Mouse (Mus musculus): ENCODE data around the gene Slc24a3.

Slc24a3 gene

DNA sequence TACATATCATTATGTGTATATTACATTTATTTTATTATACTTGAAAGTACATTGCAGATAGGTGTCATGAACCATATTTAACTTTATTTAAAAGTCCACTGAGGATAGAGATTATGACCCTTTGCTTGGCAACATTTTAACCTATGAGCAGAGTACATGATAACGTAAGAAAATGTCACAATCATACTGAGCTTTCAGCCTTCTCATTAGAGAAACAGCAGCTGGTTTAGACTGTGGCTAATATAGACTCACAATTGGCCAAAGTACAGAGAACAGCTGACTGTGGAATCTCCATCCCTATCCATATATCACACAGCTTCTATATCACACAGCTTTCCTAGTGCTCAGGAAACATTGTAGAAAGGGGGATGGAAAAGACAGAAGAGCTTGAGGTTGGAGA lies 111.8 kb downstream of the Slc24a3 start:
- no peak for DNase-seq (ENCODE audit: low spot score in 2 of 2)

DNA sequence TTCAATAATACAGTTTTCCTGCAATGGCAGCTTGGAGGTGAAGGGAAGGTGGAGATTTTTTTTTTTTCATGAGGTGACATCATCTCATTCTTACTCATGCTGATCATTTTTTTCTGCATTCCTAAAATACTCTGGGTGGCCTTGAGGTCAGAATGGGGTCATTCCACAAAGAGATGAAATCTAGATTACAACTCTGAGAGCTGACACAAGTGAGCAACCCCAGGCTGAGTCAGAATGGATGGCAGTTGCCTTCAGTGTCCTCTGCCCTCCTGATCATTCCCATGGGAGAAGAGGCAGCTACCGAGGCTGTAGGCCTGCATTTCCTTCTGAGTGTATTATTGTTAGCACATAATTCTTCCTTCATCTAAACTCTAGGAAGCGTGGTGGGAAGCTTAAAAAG lies 116.2 kb downstream of the Slc24a3 start:
- DNase-seq (ENCODE audit: low spot score in 2 of 2): no peak

DNA sequence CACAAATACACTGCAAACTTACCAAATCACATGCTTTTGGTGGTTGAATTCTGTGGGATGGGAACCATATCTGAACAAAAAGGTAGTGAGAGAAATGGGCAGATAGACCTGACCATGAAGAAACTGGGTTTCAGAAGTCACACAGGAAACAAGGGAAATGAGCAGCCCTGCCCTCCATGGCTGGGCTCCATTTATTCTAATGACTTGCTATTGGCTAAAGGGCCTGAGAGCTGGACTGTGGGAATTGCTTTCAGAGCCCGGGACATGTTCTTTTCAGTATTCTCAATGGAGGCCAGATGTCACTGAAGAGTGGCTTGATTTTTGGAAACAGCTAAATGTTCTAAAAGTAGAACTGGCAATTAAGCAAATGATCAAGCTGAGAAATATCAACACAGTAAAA lies 120.9 kb downstream of the Slc24a3 start:
- no peak for DNase-seq (ENCODE audit: low spot score in 2 of 2)

DNA sequence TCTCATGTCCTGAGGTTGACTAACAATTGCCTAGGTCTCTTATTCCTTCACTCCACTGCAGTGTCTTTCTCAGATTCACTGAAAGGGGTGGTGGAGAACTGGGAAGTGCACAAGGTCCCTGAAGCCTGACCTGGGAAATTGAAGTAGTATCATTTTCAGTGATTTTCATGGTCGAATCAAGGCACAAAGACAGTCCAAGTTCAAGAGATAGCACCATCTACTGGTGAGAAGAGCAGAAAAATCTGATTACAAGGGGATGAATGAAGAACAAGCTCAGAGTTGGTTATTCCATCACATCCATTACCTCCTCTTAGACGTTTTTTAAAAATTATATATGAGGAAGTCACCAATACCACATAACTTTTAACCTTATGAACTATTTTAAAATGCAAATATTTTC lies 123.9 kb downstream of the Slc24a3 start:
- no peak for DNase-seq (ENCODE audit: low spot score in 2 of 2)

DNA sequence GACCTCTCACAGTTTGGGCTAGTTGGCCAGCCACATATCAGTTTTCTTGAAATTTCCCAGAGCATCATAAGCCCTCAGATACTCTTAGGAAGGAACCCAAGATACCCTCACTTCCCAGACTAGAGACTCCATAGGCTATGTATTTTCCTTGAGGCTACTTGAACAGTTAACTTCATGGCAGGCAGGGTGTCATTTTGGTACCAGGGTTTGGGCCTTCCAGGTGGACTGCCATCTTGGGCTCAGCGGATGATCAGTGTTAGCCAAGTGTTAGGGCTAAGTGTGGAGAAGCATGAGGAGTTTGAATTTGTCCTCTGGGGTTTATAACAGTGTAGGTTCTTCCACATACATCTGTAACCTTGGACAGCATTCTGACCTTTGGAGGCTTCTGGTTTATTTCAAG lies 124.6 kb downstream of the Slc24a3 start:
- DNase-seq (ENCODE audit: low spot score in 2 of 2): no peak

DNA sequence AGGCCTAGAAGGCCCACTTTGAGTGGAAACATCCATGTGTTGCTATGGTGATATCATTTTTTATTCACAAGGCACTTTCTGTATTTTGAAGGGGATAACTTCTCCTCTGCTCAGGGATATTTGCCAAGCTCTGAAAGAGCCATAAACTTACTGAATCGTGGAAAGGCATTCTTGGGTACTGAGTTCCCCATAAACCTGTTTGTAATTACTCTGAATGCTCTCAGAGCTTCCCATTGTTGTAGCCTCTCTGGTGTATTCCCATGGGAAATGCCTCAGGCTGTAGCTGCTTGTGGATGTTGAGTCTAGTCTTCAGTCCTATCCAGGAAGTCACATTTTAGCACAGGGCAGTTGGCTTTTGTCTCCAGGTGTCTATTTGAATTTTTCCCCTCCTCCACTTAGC lies 125.3 kb downstream of the Slc24a3 start:
- DNase-seq (ENCODE audit: low spot score in 2 of 2): no peak

DNA sequence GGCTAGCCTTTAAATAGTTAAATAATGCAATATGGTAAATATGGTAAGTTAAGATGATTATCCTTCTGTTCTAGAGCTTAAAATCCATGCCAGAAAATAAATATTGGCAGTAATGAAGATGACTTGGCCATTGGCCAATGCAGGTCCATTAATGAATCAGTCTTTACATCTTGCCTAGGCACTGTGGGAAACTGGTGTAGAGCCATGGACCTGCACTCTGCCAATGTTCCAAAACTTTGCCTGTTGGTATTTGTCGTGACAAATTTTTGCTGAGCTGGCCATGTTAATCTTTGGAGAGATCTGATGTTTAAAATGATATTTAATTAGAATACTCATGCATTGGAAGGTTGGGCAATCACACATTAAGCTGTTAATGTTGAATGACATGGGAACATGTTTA lies 129.4 kb downstream of the Slc24a3 start:
- DNase-seq (ENCODE audit: low spot score in 2 of 2): no peak

DNA sequence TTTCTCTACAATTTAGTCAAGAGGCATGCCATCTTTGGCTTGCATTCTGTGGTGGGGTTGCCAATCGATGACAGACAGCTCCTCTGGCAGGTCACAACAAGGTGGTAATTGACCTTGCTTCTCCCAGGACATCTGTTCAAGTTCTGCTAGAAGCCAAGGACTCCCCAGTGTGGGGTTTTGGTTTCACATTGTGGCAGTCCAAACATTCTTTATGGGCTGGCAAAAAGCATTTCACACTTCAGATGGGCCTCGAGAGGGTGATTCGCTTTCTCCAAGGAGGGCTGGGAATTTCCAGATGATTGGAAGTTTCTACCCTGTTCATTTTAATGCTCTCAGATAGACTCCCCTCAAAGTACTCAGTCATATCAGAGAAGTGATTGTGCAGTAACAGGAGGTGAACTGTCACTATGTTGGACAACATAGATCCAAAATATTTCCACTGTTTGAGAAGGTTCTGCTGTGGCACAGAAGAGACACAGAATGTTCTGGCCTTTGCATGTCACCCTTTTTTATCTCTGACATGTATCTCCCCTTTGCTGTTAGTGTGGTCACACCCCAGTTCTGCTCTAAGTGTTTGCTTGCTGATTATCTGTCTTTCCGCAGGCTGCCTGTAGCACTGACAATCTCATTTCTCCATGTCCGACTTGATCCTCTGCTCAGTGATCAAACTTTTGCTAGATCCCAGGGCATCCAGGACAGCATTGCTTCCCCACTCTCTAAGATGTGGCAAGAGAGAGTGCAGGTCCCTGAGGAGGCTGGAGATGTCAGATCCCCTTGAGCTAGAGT lies 132.6 kb downstream of the Slc24a3 start:
- DNase-seq (ENCODE audit: low spot score in 2 of 2): no peak

DNA sequence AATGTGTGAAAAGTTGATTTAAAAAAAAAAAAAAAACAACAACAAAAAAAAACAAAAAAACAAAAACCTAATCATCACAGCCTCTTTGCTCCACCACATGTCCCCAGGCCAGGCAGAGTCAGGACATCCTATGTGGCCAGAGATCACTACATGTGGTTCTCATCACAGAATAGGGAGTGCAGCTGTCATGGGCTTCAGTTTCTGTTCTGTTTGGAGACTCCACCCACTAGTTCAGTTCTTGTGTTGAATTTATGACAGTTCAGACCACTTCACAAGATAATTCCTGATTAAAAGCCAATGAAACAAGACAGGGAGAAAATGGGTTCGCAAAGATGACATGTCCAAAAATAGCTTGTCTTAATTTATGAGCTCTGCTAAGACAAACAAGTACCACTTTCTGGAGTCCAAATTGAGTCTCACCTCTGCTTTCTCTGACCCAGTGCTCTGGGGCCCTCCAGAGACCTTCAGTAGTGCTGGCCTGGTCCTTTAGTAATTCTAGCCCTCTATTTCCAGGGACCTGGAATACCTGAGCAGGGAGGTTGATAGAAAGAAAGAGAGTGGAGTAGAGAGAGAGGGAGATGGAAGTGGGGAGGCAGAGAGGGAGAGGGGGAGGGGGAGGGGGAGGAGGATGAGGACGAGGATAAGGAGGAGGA lies 139.8 kb downstream of the Slc24a3 start:
- DNase-seq (ENCODE audit: low spot score in 2 of 2): no peak

DNA sequence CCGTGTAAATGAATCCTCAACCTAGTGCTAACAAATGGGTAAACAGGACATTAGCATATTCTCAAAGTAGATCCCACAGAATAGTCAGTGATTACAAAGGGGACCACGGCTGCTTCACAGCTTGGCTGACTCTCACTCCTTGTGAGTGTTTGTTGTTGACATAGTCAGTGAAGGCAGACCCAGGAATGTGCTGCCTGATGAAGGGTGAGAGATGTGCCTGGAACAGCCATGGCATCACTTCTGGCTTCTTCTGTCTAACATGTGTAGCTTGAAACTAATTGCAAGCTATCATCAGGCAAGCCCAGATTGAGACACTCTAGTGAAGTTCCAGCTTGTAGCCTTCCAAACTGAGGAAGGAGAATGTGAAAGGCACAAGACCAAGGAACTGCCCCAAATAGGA lies 151.4 kb downstream of the Slc24a3 start:
- DNase-seq (ENCODE audit: low spot score in 2 of 2): no peak

DNA sequence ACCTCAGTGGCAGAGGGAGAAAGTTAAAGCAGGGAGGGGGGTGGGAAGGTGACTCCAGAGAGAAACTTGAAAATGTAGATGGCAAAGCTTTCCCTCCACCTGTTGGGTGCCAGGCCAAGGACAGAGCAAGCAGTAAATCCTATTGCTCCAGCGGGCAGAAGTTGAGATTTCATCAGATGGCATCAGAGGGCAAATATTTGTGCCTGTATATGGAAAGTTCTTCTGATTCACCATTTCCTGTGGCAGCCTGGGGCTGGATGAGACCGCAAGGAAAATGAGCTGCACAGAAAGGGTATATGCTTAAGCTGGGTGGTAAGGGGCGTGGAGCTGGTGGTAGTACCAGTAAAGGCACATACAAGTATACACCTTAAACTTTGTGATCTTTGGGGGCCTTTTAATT lies 153.7 kb downstream of the Slc24a3 start:
- DNase-seq (ENCODE audit: low spot score in 2 of 2): no peak

DNA sequence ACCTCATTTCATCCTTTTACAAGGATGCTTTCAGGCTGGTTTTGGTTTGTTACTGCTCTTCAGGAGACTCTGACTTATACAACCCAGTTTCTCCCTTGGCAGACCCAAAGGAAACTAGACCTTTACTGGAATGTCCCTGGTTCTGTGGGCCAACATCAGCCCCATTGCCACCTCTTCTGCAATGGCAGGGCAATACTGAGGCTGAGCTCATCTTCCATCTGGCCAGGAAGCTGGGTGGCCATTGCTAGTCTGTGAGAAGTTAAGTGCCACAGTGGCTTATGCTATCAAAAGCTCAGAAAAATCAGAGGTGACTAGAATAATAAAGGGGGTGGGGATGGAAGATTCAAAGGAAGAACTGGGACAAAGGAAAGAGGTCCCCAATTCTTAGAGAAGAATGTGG lies 154.2 kb downstream of the Slc24a3 start:
- DNase-seq (ENCODE audit: low spot score in 2 of 2): no peak

DNA sequence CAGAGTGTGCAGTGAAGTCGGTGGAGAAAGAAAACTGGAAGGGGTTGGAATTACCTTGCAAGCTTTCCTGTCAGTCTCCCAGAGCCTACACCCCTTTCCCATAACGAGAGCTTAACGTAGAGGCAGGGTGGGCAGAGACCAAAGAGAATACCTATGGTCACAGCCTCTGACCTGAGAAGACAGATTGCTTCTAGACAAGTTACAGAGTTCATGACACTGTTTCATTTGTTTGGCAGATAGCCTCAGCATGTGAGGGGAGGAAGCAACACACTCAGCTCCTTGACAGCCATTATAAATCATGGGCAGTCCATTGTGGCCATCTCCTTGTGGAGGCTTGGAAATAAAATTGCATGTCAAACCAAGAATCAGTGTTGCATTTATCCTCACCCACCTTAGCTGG lies 156.9 kb downstream of the Slc24a3 start:
- no peak for DNase-seq (ENCODE audit: low spot score in 2 of 2)

DNA sequence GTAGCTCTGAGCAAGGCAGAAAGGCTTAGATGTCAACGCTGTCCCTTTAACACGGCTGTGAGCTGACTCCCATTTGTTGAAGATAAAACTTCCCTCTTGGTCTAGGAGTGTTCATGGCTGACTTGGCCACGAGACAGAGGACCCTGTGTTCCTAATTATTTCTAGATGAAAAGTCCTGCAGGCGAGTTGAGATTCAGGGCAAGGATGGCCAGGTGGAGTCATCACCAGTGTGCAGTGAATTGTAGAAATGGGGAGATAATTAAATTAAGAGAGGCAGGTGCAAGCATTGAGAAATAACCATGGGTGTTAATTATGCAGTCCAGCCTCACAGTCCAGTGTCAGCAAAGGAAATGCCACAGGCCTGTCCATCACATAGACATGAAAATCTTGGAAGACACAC lies 158.3 kb downstream of the Slc24a3 start:
- DNase-seq (ENCODE audit: low spot score in 2 of 2): no peak

DNA sequence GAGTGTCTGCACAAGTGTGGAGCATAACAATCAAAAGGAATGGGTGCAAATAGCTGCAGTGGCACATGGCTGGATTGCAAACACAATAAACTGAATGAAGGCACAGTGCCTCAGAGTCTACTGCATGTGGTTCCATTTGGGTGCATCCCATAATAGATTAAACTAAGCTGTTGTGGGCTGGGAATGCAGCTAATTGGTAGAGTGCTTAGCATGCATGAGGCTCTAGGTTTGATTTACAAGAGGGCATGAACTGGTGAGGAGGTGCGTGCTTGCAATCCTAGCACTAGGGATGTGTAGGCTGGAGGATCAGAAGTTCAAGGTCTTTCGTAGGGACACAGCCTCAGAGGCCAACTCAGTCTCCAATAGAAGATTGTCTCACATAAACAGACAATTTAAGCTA lies 159.0 kb downstream of the Slc24a3 start:
- no peak for DNase-seq (ENCODE audit: low spot score in 2 of 2)

DNA sequence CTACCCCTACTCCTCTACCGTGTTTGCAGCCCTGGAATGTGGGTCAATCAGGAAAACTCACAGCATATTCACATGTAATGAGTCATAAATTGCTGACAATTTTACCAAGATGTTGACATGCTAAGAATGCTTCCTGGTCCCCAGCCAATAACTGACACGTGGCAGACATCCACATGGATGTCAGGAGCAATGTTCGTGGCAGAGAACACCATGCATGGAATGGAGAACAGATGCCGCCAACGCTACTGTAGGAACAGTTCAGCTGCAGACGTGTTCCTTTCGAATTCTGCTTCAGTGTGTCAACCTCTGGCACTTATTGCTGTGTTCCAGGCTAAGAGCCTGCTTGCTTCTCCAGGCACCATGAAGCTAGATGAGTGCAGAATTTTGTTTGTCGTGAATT lies 162.2 kb downstream of the Slc24a3 start:
- DNase-seq (ENCODE audit: low spot score in 2 of 2): no peak

DNA sequence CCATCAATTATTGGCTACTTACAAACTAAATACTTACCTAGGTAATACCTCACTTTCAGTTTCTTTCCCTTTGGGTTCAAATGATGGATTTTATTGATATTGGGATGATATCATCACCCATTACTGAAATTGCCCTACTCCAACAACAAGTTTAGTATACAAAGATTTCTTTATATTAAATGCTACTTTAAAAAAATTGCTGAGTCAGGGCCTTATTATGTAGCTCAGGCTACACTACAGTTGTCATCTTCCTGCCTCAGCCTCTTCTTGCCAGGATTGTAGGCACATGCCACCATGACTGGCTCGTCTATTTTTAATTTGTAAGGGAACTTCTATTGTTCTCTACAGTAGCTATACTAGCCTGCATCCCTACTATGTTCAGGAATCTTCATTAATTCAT lies 164.0 kb downstream of the Slc24a3 start:
- no peak for DNase-seq (ENCODE audit: low spot score in 2 of 2)

DNA sequence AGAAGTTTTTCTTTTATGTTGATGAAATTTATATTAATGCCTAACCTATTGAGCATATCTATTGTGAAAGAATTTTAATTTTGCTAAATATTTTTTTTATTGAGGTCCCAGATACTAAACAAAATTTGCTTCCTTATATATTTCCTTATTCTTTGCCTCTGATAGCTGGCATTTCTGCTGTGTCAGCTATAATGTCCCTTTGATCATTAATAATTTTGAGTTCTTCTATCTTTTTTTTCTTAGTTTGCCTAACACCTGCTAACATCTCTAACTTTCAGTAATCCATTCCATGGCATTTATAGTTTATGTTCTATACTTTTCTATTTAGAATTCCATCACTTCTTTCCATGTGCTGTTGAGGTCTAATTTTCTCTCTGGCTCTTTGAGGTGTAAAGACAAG lies 165.9 kb downstream of the Slc24a3 start:
- no peak for DNase-seq (ENCODE audit: low spot score in 2 of 2)

DNA sequence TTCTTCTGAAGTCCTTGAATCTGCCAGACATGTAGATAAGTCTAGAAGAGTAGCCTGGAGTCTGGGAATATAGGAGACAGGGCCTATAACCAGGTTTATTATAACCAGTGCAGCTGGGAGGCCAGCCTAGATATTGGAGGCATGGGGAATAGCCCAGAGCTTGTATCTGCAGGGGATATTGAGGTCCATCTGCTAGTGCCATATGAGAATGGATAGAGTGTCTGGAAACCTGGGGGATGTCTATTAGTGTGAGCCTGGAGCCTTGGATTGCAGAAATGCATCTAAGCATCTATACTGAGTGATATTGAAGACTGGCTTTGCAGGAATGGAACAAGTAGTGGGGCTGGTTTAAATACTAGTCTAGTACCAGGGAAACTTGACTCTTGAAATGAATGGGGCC lies 168.9 kb downstream of the Slc24a3 start:
- DNase-seq (ENCODE audit: low spot score in 2 of 2): no peak

DNA sequence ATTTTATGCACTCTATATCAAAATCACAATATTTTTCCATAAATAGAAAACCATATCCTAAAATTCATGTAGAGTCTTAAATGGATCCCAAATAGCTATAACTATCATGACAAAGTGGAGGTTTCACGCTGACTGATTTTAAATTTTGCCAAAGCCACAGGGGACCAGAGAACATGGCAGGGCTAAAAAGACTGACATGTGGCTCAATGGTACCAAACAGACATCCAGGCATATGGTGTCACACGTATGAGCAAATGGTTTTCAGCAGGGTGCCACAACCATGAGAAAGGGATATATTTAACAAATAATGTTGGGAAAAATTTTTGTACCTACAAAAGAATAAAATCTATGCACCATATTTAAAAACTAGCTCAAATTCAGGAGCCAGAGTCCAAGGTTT lies 173.3 kb downstream of the Slc24a3 start:
- DNase-seq (ENCODE audit: low spot score in 2 of 2): no peak

DNA sequence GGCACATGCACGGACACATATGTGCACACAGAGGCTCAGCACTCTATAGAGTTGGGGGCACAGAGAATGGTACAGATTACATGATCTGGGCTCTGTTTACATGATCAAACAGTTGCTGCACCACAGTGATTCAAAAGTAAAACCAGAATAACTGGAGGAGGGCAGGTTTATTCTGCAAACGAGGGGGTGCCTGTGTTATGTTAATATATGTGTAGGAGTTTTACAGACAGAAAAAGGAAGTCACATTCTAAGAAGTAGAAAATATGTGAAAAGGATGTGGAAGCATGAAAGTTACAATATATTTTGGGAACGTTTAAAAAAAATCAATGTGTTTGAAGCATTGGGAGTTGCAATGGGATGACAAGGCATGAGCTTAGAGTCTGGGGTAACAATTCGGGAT lies 175.4 kb downstream of the Slc24a3 start:
- no peak for DNase-seq (ENCODE audit: low spot score in 2 of 2)

DNA sequence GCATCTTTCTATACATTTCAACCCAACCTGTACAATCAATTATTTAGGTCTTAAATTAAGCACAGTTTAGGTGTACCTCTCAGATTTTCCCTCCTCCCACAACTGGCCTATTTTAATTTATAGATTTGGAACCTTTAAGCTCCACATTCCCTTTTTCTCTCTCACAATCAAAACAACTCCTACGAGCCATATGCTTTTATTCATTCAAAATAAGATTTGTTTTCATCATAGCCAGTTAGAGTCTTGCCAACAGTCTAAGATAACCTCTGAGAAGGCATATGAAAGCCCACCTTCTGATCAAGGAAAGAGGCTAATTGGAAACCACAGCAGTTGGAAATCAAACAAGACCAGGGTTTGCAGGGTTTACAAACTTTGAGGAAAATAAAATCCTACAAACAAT lies 177.0 kb downstream of the Slc24a3 start:
- no peak for DNase-seq (ENCODE audit: low spot score in 2 of 2)

DNA sequence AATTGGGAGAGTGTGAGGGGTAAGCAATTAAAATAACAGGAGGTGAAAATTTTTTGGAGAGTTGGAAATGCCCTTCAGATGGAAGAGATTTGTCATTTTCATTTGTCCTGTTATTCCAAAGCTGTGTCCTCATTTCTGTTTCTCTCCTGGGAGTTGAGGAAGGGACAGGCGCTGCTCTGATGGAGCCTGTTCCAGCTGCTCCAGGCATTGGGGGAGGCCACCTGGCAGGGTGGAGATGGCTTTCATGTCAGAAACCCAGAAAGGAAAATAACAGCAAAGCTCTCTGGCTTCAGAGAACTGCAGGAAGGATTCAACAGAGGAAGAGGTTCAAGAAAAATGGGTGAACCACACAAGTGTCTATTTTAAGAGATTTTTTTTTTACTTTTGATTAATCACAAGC lies 186.2 kb downstream of the Slc24a3 start:
- DNase-seq (ENCODE audit: low spot score in 2 of 2): no peak

Measured in urinary bladder, adult 18-20 months (tissue).